Mouse (Mus musculus) small intestine, adult 2 months (tissue): Measurements from ENCODE around the gene Prkcb.

Experiments used
- CTCF ChIP-seq: fragments of 200-500 bp; IDR thresholded peaks from 2 replicates; pipeline ENCODE4 v1.5.1; 2012; ENCODE audit warnings: low read depth, mild to moderate bottlenecking, control low read depth, inconsistent platforms, low read length, moderate library complexity, mixed read lengths; ENCODE audit not compliant: insufficient replicate concordance, insufficient read length; ENCODE audit errors: extremely low read depth
- POLR2A ChIP-seq: fragments of 200-500 bp; IDR thresholded peaks from 2 replicates; pipeline ENCODE4 v1.6.1; 2012; ENCODE audit warnings: low read depth, mild to moderate bottlenecking, control low read depth, inconsistent platforms, low read length, moderate library complexity

DNA sequence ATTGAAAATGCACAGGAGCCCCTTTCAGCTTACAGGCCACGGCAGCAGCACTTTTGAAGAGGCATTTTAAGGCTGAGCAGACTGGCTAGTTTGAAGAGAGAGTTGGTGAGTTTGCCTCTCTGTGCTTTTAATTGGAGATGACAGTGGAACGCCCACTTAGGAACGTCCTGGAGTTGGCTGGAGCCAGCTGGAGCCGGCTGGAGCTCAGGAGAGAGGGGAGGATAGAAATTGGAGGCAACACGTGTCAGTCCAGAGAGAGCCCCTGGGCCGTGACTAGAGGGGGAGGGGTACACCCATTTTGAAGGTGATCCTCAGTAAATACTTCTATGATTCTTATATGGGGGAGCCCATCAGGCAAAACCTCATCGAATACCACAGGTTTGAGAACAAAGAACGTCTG is 287.0 kb downstream of the Prkcb start:
- TF ChIP-seq CTCF (no peak), POLR2A (no peak)
